Mouse (Mus musculus) heart, adult 18-20 months (tissue): Measurements from ENCODE around the gene Gng13. TPM values are rescaled to one million over a fixed set of nuclear protein-coding genes. Genes with fewer than 3 reads are reported as not detected.

Source experiments
- DNase-seq, 2 experiments: peaks; one replicate each; pipeline ENCODE4 v3.0.0; 2021 to 2022; ENCODE audit warnings: mixed read lengths in 1 of 2
- long read RNA-seq, 2 experiments: library from polyadenylated mRNA; stranded (forward); transcript quantifications; one replicate each; pipeline ENCODE4 v2.0.0; 2021
- total RNA-seq, 2 experiments: library from RNA; stranded (reverse); gene quantifications; 2 replicates each; pipeline ENCODE4 v1.2.3; 2021

Gng13 gene
- total RNA-seq = under 1 TPM in 1 of 2 experiments, not detected in 1; 0.77 TPM
- long read RNA-seq, experiment 1 = 0 reads
- long read RNA-seq, experiment 2, partial matches to known transcripts = 0 of 2 reads
- long read RNA-seq, experiment 2, other reads (novel, unspliced or antisense) = 0 of 2 reads

- DNase-seq = no peak
Measured at GRCm38 (mm10) chr17:25716711-25717637, at the start of gene Gng13. Gng13 (plus strand) TSS chr17:25717171.

DNA sequence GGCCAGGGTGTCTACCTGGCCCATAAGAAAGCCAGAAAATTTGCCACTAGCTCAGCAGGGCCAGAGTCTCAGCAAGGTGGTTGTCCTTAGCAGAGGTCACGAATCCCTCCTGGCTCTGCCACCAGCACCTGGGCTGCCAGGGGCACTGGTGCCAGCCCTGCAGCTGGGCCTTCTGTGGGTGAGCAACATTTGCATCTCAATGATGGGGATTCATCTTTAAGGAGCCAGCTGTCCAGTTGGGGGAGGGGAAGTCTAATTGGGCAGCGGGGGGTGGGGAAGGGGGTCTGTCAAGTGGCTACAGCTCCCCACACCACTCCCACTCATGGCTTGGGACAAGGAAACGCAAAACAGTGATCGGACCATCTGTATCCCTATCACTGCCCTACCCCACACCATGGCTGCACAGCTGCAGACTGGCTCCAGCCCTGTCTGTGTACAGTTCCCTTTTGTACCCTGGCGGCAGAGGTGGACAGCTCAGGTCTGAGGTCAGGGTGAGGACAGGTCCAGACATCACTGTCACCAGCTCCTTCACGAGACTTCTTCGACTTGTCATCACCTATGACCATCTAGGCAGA lies 48.4 kb upstream of the Gng13 start:
- DNase-seq = no peak

GRCm38 (mm10) chr17:25672982-25673381 lies 44.0 kb upstream of the Gng13 start:
- DNase-seq = no peak

DNA sequence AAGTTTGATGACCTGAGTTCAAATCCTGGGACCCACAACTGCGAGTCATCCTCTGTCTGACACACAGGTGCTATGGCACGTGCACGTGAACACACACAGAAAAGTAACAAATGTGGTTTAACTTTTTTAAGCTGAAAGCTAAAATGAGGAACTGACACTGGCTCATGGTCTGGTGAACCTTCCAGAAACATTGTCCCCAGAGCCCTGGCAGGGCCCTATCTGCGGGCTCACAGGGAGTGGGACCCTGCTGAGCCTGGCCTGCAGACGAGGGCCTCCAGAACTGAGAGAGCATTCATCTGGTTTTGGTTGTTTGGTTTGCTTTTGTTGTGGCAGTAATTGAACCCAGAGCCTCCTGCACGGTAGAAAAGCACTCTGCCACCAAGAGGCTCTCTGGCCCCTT lies 39.0 kb upstream of the Gng13 start:
- no peak for DNase-seq

- no peak for DNase-seq
Measured at GRCm38 (mm10) chr17:25679818-25680217, 37.2 kb upstream of the Gng13 start.

- DNase-seq = peak in 1 of 2 experiments; percentile 41
Measured at GRCm38 (mm10) chr17:25681636-25682035, 35.3 kb upstream of the Gng13 start.

DNA sequence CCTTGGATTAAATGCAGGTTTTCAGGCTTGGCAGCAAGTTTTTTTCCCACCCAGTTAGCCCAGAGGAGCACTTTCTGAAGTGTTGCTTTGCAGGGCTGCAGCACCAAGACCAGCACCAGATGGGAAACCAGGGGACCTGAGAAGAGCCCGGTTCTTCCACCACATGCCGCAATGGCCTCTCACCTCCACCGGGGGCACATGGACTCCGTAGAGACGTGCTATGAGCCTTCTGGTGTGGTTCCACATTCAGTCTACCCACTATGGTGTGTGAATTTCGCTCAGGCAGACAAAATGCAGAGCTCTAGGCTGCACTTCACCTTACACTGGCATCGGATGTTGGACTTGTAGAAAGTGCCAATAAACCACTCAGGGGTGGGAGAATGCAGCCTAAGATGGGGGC lies 30.6 kb upstream of the Gng13 start:
- DNase-seq = no peak

DNA sequence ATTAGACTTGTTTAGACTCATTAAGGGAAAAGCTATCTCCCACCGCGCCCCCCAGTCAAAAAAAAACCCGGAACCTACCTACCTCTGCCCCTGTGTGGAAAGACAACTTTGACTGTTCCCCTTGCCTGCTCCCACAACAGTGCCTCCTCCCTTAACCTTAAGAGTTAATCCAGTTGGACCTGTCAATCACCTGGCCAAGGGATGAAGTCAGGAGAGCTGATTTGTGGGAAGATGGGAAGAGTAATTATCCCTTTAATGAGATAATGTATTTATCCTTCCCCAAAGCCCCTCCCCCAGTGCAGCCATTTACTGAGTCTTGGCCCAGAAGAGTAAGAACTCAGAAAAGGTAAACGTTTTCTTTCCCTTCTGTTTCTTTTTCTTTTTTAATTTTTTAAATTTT lies 28.0 kb upstream of the Gng13 start:
- no peak for DNase-seq

- no peak for DNase-seq
Measured at GRCm38 (mm10) chr17:25696263-25696662, 20.7 kb upstream of the Gng13 start.

DNA sequence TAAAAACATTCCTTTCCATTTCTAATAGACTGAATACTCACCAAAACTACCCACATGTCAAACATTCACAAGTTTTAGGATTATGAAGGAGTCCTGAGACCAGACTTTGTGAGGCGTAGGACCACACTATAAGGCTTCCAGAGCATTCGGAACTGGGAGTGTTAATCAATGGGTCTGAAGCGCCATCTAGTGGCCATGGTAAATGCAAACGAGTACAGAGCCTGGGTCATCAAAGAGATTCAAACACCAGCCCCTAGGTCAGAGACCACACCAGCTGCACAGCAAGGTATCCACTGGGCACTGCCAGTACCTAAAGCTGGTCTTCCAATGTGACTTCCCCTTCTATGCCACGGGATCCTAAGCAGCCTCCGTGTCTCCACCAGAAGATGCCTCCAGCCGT lies 18.5 kb upstream of the Gng13 start:
- peak; percentile 66 to 86 for DNase-seq

GRCm38 (mm10) chr17:25700863-25701496 lies 16.0 kb upstream of the Gng13 start:
- DNase-seq = no peak

- no peak for DNase-seq
Measured at GRCm38 (mm10) chr17:25709994-25710393, 7.0 kb upstream of the Gng13 start.

DNA sequence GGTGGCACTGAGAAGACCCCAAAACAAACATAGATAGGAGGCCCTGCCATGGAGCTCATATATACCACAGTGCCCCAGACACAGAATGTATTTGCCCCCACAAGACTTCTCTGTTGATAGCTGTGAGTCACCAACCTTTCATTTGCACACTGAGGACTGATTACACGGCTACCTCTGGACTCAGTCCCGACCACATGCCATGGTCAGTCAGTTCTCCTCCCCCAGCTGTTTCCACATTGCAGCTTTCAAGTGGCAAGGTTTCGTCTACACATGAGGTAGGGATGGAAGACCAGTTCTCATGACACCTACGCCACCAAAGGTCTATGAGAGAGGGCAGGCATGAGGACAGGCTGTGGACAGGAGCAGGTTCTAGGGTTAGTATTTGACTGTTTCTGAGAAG lies 5.8 kb upstream of the Gng13 start:
- DNase-seq = no peak

DNA sequence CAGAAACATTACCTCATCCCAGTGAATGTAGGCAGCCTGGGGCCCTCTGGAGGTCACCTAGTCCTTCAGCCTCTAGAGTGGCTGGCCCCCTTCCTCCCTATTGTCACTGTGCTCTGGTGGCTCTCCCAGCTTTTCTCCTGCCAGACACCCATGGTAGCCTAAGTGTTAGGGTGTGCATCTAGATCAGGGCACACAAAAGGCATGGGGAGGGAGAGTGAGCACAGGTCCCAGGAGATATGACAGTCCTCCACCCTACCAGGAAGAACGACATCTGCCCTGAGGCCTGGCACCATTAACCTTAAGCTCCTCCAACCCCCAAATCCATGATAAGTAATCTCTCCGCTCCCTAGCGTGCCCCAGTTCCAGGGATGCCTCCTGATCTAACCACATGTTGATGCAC lies 1.3 kb upstream of the Gng13 start:
- DNase-seq = no peak

DNA sequence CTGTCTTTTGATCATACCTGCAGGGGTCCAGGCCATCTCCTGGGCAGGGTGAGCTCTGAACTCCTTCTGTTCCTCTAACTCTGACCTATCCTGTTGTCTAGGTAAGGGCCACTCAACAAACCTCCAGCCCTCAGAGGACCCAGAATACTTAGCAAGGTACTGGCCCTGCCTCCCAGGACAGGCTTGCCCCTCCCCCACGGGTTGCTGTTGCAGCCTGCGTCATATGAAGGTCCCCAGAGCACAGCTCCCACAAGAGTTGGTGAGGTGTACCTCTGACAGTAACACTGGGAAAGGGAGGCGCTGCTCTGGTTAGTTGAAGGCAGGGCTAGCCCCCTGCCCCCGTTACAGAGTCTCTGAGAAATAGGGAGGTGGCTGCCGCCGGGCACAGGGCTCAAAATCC lies 841 bp upstream of the Gng13 start:
- no peak for DNase-seq

DNA sequence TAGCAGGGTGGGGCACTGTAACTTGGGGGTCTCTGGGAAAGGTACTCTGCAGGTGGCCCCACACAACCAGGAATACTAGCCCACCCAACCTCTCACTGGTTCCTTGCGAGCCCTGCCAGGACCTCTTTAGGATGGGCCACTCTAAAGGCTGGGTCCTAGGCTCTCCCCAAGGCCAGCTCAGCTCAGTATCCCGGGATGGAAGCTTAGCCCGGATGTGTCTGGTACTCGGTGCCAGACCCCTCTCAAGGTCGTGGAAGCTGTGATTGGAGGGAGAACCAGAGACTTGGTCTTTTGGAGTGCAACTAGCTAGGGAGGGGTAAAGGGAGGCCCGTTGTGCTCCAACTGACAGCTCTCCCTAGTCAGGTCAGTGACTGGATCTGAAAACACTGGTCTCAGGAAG lies 720 bp downstream of the Gng13 start:
- DNase-seq = no peak

DNA sequence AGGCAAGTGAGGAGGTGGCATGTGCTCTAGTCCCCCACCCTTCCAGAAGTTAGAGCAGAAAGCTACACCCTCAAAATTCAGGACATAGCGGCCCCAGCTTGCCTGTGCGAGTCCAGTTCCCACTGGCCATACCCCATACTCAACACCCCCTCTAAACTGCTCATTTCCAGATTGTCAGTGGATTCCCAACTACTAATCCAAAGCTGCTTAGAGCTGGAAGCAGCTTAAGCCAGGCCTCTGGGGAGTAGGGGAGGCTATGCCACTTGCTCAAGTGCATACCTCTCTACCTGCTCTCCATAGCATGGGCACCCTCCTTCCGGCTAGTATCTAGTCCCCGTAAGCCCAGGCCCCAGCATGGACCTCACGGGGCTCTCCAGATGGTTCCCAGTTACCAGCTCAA lies 4.5 kb downstream of the Gng13 start:
- DNase-seq = no peak

DNA sequence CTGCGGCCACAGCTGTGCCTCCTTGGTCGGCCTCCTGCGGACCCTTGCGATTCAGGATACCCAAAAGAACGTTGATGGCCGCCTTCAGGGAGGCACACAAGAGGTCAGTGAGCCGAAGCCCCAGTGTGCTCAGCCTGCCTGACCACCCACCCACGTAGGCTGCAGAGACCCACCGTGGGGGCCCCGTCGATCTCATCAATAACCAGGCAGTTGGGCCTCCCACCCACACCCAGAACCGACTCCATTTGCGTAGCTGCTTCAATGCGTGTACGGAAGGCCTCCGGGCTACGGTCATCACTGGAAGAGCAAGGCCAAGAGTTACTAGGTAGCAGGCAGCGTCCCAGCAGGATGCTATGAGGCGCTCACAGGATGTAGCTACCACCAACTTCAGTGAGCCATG lies 6.5 kb downstream of the Gng13 start:
- no peak for DNase-seq

- DNase-seq = no peak
Measured at GRCm38 (mm10) chr17:25723919-25724318, 6.9 kb downstream of the Gng13 start.

DNA sequence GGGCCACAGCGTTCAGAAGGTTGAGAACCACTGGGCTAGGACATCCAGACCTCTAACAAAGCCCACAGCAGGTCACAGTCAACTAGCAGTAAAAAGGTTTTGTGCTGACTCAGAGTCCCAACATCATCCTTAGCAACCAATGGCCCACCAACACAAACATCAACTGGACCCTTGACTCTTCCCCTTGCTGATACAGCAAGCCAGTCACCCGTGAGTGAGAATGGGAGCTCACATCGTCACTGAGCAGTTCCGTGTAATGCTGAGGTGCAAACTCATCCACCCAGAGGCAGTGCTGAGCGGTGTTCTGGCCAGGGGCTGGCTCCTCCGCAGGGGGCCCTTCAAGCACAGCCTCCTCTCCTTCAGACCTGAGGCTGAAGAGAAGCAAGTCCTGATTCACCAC lies 8.3 kb downstream of the Gng13 start:
- no peak for DNase-seq

DNA sequence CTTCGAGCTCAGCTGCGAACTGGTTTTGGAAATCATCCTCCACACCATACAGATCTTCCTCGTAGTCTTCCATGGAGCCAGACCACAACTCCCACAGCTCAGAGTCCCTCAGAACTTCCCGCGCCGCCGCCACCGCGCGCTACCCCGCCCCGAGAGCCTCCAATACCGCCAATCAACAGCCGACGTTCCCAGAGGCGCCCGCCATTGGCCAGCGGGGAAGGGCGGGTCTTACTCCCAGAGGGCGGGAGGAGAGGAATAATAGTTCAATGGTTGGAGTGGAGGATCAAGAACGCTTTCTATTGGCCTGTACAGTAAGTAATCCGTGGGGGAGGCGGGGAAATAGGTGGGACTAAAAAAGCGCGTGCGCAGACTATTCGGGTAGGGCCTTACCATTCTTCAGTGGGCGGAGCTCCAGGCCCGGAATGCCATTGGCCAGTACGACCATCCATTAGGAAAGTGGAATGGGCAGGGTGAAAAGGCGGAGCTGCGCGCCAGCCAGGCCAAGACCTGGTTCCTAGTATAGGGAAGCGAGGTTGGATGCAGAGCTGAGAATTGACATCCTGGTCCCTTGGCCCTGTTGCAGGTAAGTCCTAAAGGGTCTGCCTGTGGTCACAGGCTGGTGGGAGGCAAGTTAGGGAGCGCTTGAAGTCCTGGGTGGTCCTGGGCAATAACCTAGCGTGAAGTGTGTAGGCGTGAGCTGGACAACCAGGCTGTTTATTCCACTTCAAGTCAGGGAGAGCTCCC lies 10.5 kb downstream of the Gng13 start, which contains the start of the genes Chtf18 and Rpusd1:
Chtf18 (minus strand) TSS at position 155 of the 744 bp plus-strand sequence.
Rpusd1 (plus strand) TSS at position 406 of the 744 bp plus-strand sequence.
- peak; percentile 100 for DNase-seq

DNA sequence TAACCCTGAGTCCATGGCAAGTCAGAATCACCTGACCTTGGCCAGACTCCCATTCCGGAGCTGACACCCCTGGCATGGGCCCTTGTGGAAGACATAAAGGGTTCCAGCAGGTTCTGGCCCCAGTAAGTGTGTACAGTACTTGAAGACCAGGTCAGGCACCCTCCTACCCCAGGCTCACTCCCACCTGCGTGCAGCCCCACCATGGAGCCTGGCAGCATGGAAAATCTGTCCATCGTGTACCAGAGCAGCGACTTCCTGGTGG lies 11.0 kb downstream of the Gng13 start:
- DNase-seq = no peak
